Mouse (Mus musculus) A20 (cell line): Measurements from ENCODE around the gene Fancc.
"Not testable (repeated sequence)": the region's sequence is repeated elsewhere in the genome, so short reads cannot be mapped to it uniquely, and the experiment has no call there.

ENCODE experiments used
- DNase-seq: peaks from one replicate; pipeline ENCODE4 v3.0.0-alpha.2; 2011; ENCODE audit warnings: low read depth, low spot score

Fancc gene

GRCm38 (mm10) chr13:63317681-63318104 lies 179.4 kb downstream of the Fancc start:
- no peak for DNase-seq

GRCm38 (mm10) chr13:63316407-63316806 lies 180.7 kb downstream of the Fancc start:
- DNase-seq, result no peak

- no peak for DNase-seq
These were observed 181.3 kb downstream of the Fancc start for GRCm38 (mm10) chr13:63315777-63316176.

GRCm38 (mm10) chr13:63315111-63315510 lies 182.0 kb downstream of the Fancc start:
- DNase-seq, result not testable (repeated sequence)

GRCm38 (mm10) chr13:63314608-63314920 lies 182.5 kb downstream of the Fancc start:
- DNase-seq, result no peak

- DNase-seq, result no peak
These were observed 183.1 kb downstream of the Fancc start for GRCm38 (mm10) chr13:63313748-63314607.

- DNase-seq, result no peak
These were observed 183.8 kb downstream of the Fancc start for GRCm38 (mm10) chr13:63313247-63313646.

- DNase-seq, result no peak
These were observed 185.9 kb downstream of the Fancc start for GRCm38 (mm10) chr13:63311156-63311555.

GRCm38 (mm10) chr13:63309563-63309962 lies 187.5 kb downstream of the Fancc start:
- DNase-seq, result no peak

GRCm38 (mm10) chr13:63306768-63307167 lies 190.3 kb downstream of the Fancc start:
- DNase-seq, result no peak

- DNase-seq, result no peak
These were observed 191.7 kb downstream of the Fancc start for GRCm38 (mm10) chr13:63305160-63306011.

- no peak for DNase-seq
These were observed 192.3 kb downstream of the Fancc start for GRCm38 (mm10) chr13:63304799-63305159.

- DNase-seq, result no peak
These were observed 192.8 kb downstream of the Fancc start for GRCm38 (mm10) chr13:63304124-63304792.

GRCm38 (mm10) chr13:63302381-63302780 lies 194.7 kb downstream of the Fancc start:
- DNase-seq, result no peak

GRCm38 (mm10) chr13:63301764-63302209 lies 195.3 kb downstream of the Fancc start:
- no peak for DNase-seq

GRCm38 (mm10) chr13:63300929-63301328 lies 196.1 kb downstream of the Fancc start:
- no peak for DNase-seq

GRCm38 (mm10) chr13:63298931-63299330 lies 198.1 kb downstream of the Fancc start:
- no peak for DNase-seq

- no peak for DNase-seq
These were observed 199.1 kb downstream of the Fancc start for GRCm38 (mm10) chr13:63297933-63298332.

- DNase-seq, result no peak
These were observed 200.1 kb downstream of the Fancc start for GRCm38 (mm10) chr13:63297003-63297402.

GRCm38 (mm10) chr13:63296300-63296699 lies 200.8 kb downstream of the Fancc start:
- no peak for DNase-seq

GRCm38 (mm10) chr13:63294359-63295193 lies 202.5 kb downstream of the Fancc start:
- DNase-seq, result no peak
